Mouse (Mus musculus) hindbrain, postnatal 0 days (tissue): ENCODE measurements around the gene Cmklr1. TPM values are rescaled to one million over a fixed set of nuclear protein-coding genes. Genes with fewer than 3 reads are reported as not detected.
A peak's percentile ranks its signal among the peaks of the same experiment; 100 is the strongest.
"Not testable (repeated sequence)": the region's sequence is repeated elsewhere in the genome, so short reads cannot be mapped to it uniquely, and the experiment has no call there.

Experiments used
- ATAC-seq: fragments of 200-750 bp; cut with Nextera tagmentation; 2 replicates; pipeline ENCODE4 v1.8.0; 2017; ENCODE audit warnings: mild to moderate bottlenecking, moderate TSS enrichment, moderate library complexity
- DNase-seq: peaks from one replicate; pipeline ENCODE4 v3.0.0-alpha.2; 2015; ENCODE audit warnings: low spot score
- H3K27ac ChIP-seq: fragments of 300-500 bp; sonication (generic); 2 replicates; pipeline ENCODE4 v1.5.1; 2014; ENCODE audit warnings: mild to moderate bottlenecking
- H3K27me3 ChIP-seq: fragments of 300-500 bp; sonication (generic); 2 replicates; pipeline ENCODE4 v1.6.1; 2014; ENCODE audit warnings: low read length, mixed read lengths; ENCODE audit not compliant: insufficient read depth
- H3K36me3 ChIP-seq: fragments of 300-500 bp; sonication (generic); 2 replicates; pipeline ENCODE4 v1.6.1; 2014; ENCODE audit warnings: low read length, mixed read lengths; ENCODE audit not compliant: insufficient read depth
- H3K4me1 ChIP-seq: fragments of 300-500 bp; sonication (generic); 2 replicates; pipeline ENCODE4 v1.6.1; 2014; ENCODE audit warnings: antibody characterized with exemption, low read length, mixed read lengths; ENCODE audit not compliant: insufficient read depth
- H3K4me2 ChIP-seq: fragments of 300-500 bp; sonication (generic); 2 replicates; pipeline ENCODE4 v1.6.1; 2014; ENCODE audit warnings: low read depth, mild to moderate bottlenecking, low read length, moderate library complexity, mixed read lengths
- H3K4me3 ChIP-seq: fragments of 300-500 bp; sonication (generic); 2 replicates; pipeline ENCODE4 v1.5.1; 2014; ENCODE audit warnings: low read length
- H3K9ac ChIP-seq: fragments of 300-500 bp; sonication (generic); replicated peaks from 2 replicates; pipeline ENCODE4 v1.6.1; 2014; ENCODE audit warnings: mild to moderate bottlenecking, low read length, moderate library complexity, mixed read lengths
- H3K9me3 ChIP-seq: fragments of 300-500 bp; sonication (generic); 2 replicates; pipeline ENCODE4 v1.6.1; 2016; ENCODE audit warnings: low read length, mixed read lengths
- CTCF ChIP-seq: IDR thresholded peaks from 2 replicates; pipeline ENCODE4 v1.5.1; 2016; ENCODE audit warnings: antibody characterized with exemption, control low read depth, low read depth
- WGBS: fragments of 180-500 bp; shearing (Covaris S2); extraction: QIAGEN DNeasy Blood & Tissue Kit; methylation state at CpG from one replicate; pipeline ENCODE4 v1.1.7; 2014; 5-methylcytosine and 5-hydroxymethylcytosine counted together
- polyA plus RNA-seq: library from polyadenylated mRNA; unstranded; fragments of >200 nt; fragmentation: Nextera tagmentation; extraction: Ambion mirVana; gene quantifications from 2 replicates; pipeline ENCODE4 v1.2.1, GENCODE M21; 2015
- total RNA-seq: library from RNA; depleted of rRNA; stranded (reverse); fragments of >200 nt; gene quantifications from 2 replicates; pipeline ENCODE4 v1.2.3, GENCODE M21; 2014

The Cmklr1 gene
- total and polyA plus RNA-seq, 2 experiments from 2014 or later: 0.91 to 4.8 TPM

DNA sequence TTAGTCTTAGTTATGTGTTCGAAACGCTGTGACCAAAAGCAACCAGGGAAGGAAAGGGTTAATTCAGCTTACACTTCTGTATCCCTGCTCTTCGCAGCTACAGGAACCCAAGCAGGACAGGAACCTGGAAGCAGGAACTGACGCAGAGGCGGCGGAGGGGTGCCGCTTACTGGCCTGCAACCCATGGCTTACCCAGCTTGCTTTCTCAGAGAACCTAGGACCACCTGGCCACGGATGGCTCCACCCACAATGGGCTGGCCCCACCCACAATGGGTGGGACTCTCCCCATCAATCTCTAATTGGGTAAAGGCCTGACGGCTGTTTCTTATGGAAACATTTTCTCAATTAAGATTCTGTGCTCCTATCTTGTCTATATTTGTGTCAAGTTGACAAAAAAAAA lies 54.0 kb downstream of the Cmklr1 start:
- 84% methylated on average over 9 of the region's 9 CpGs for WGBS

GRCm38 (mm10) chr5:113593911-113594705 lies 56.1 kb downstream of the Cmklr1 start:
- no peak overlapping the region for H3K27ac ChIP-seq
- DNase-seq (no peak), ATAC-seq (no peak)
- H3K9me3 ChIP-seq: no peaks in the 10 kb centered on the region
- no peak overlapping the region for H3K9ac ChIP-seq
- no peaks in the 10 kb centered on the region for H3K36me3 ChIP-seq
- WGBS: 88% methylated on average over 6 of the region's 6 CpGs
- TF ChIP-seq CTCF: no peak
- H3K4me2 ChIP-seq: no peak overlapping the region
- no peaks in the 10 kb centered on the region for H3K27me3 ChIP-seq
- H3K4me3 ChIP-seq: no peak overlapping the region
- peaks cover 18% of the 10 kb centered on the region for H3K4me1 ChIP-seq

More for the DNA sequence above, 54.0 kb downstream of the Cmklr1 start:
- no peak for TF ChIP-seq CTCF
- Histone ChIP-seq H3K4me2 (no peak overlapping the region), H3K9ac (no peak overlapping the region), H3K27me3 (no peaks in the 10 kb centered on the region), H3K27ac (no peak overlapping the region), H3K4me1 (peaks cover 14% of the 10 kb centered on the region), H3K9me3 (no peaks in the 10 kb centered on the region), H3K4me3 (no peak overlapping the region), H3K36me3 (no peaks in the 10 kb centered on the region)
- DNase-seq (no peak), ATAC-seq (no peak)

GRCm38 (mm10) chr5:113591751-113592230 lies 58.4 kb downstream of the Cmklr1 start:
- DNase-seq: peak; percentile 87
- WGBS: 2% methylated on average over 6 of the region's 6 CpGs
- H3K9ac ChIP-seq: no peak overlapping the region

GRCm38 (mm10) chr5:113591166-113591565 lies 59.1 kb downstream of the Cmklr1 start:
- H3K9me3 ChIP-seq: no peaks in the 10 kb centered on the region
- peaks cover 18% of the 10 kb centered on the region for H3K4me1 ChIP-seq
- H3K4me2 ChIP-seq: no peak overlapping the region
- H3K27me3 ChIP-seq: no peaks in the 10 kb centered on the region
- peak overlapping the region; percentile 76 for H3K27ac ChIP-seq
- H3K9ac ChIP-seq: 0 out of 2 replicates have a peak overlapping the region, but pooled peaks have one; percentile 9
- ATAC-seq: no peak
- no peaks in the 10 kb centered on the region for H3K36me3 ChIP-seq
- WGBS: 13% methylated on average over 3 of the region's 3 CpGs
- H3K4me3 ChIP-seq: no peak overlapping the region
- DNase-seq: no peak
- TF ChIP-seq CTCF: no peak

More at GRCm38 (mm10) chr5:113591751-113592230, 58.4 kb downstream of the Cmklr1 start:
- ATAC-seq: peak; percentile 91
- peaks cover 18% of the 10 kb centered on the region for H3K4me1 ChIP-seq
- peak overlapping the region; percentile 76 for H3K27ac ChIP-seq
- no peaks in the 10 kb centered on the region for H3K9me3 ChIP-seq
- no peak for TF ChIP-seq CTCF
- H3K36me3 ChIP-seq: no peaks in the 10 kb centered on the region
- H3K4me2 ChIP-seq: no peak overlapping the region
- H3K27me3 ChIP-seq: no peaks in the 10 kb centered on the region
- H3K4me3 ChIP-seq: no peak overlapping the region

DNA sequence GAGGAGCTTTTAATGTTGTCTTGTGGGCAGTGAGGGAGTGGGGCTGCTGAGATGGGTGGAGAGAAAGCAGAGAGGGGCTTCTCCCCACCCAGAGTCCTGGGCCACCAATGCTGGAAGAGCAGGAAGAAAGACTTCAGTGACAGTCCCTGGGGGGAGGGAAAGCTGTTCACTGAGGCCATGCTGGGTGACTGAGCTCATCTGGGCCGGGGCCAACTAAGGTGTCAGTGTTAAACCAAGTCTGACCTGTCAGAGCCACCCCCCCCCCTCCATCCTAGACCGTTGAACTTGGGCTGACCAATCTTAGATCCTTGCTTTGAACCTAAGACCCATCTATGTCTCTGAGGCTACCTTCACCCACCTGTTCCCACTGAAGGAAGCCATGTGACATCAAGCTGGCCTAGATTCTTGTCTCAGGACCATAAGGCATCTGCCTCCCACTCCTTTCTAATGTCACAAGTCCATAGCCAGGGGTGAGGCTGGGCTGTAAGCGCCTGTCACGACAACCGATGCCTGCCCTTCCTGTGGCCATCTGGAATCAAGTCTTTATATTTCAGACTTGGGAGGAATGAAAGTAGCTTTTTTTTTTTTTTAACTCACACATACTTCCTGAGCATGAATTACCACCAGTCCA lies 60.1 kb downstream of the Cmklr1 start:
- ATAC-seq (no peak), DNase-seq (no peak)
- Histone ChIP-seq H3K4me2 (no peak overlapping the region), H3K27me3 (no peaks in the 10 kb centered on the region), H3K27ac (no peak overlapping the region), H3K9me3 (no peaks in the 10 kb centered on the region), H3K9ac (no peak overlapping the region), H3K36me3 (no peaks in the 10 kb centered on the region), H3K4me1 (peaks cover 18% of the 10 kb centered on the region), H3K4me3 (no peak overlapping the region)
- TF ChIP-seq CTCF: no peak
- 72% methylated on average over 5 of the region's 5 CpGs for WGBS

- not testable (repeated sequence) for H3K27ac ChIP-seq, ATAC-seq, H3K9ac ChIP-seq, H3K4me3 ChIP-seq, DNase-seq, H3K4me1 ChIP-seq, H3K4me2 ChIP-seq, H3K9me3 ChIP-seq, H3K27me3 ChIP-seq, H3K36me3 ChIP-seq
- peak; percentile 53 for TF ChIP-seq CTCF
- WGBS: 52% methylated on average over 5 of the region's 5 CpGs
Observed at GRCm38 (mm10) chr5:113586458-113586849, 63.8 kb downstream of the Cmklr1 start.

- not testable (repeated sequence) for H3K4me2 ChIP-seq, DNase-seq, H3K27ac ChIP-seq, H3K4me3 ChIP-seq, H3K36me3 ChIP-seq, H3K9ac ChIP-seq, H3K4me1 ChIP-seq, H3K27me3 ChIP-seq, ATAC-seq, H3K9me3 ChIP-seq
- WGBS: 78% methylated on average over 17 of the region's 17 CpGs
Observed at GRCm38 (mm10) chr5:113585619-113586457, 64.4 kb downstream of the Cmklr1 start.
